Comparison of ENCODE assay signal across 19 mouse cellular contexts in genomic region chr5:6016695-6017094, GRCm38 (mm10).
DNase-seq lines count a peak whose midpoint lies in the region; ATAC-seq and TF ChIP-seq lines count a peak whose summit lies in the region.
"Had no signal": no experiment of that assay in that cellular context is flagged by ENCODE, and none has a peak within 500 bp of the region (broad histone marks: within the 10 kb centered on the region; RNA-seq: fewer than 3 reads in every experiment).

No protein-coding gene starts in this region.

- H3K36me3 ChIP-seq in forebrain, embryonic 12.5 days (replicated peaks), result no peaks in the 10 kb centered on the region
- no peaks in the 10 kb centered on the region for H3K36me3 ChIP-seq in forebrain, embryonic 13.5 days (ENCODE audit: poor library complexity, severe bottlenecking)
- no peaks in the 10 kb centered on the region for H3K36me3 ChIP-seq in hindbrain, embryonic 11.5 days (ENCODE audit: control insufficient read depth, insufficient read depth, low read length)
- no peaks in the 10 kb centered on the region for H3K36me3 ChIP-seq in hindbrain, postnatal 0 days (ENCODE audit: insufficient read depth, low read length)
- H3K36me3 ChIP-seq: embryonic facial prominence, embryonic 13.5 days; heart, embryonic 12.5 days; hindbrain, embryonic 12.5 days; intestine, embryonic 15.5 days had no signal

- H3K4me1 ChIP-seq in forebrain, embryonic 12.5 days, result no peaks in the 10 kb centered on the region
- H3K4me1 ChIP-seq in forebrain, embryonic 13.5 days, result 0 out of 2 replicates have a peak, but pooled peaks cover 3% of the 10 kb centered on the region
- H3K4me1 ChIP-seq in hindbrain, embryonic 11.5 days (replicated peaks; ENCODE audit: control insufficient read depth, insufficient read depth, low read length), result no peaks in the 10 kb centered on the region
- H3K4me1 ChIP-seq in hindbrain, postnatal 0 days (ENCODE audit: insufficient read depth, low read length), result no peaks in the 10 kb centered on the region
- H3K4me1 ChIP-seq: embryonic facial prominence, embryonic 13.5 days; heart, embryonic 12.5 days; hindbrain, embryonic 12.5 days; intestine, embryonic 15.5 days had no signal

- H3K27ac ChIP-seq in forebrain, embryonic 12.5 days, result no peak overlapping the region
- H3K27ac ChIP-seq in forebrain, embryonic 13.5 days, result no peak overlapping the region
- H3K27ac ChIP-seq in hindbrain, embryonic 11.5 days (ENCODE audit: low read depth, low read length), result no peak overlapping the region
- no peak overlapping the region for H3K27ac ChIP-seq in hindbrain, postnatal 0 days
- H3K27ac ChIP-seq: embryonic facial prominence, embryonic 13.5 days; hindbrain, embryonic 12.5 days; intestine, embryonic 15.5 days had no signal

- no peak overlapping the region for H3K4me3 ChIP-seq in forebrain, embryonic 12.5 days (replicated peaks)
- H3K4me3 ChIP-seq in forebrain, embryonic 13.5 days, result no peak overlapping the region
- H3K4me3 ChIP-seq in hindbrain, embryonic 11.5 days (ENCODE audit: low read depth, low read length), result no peak overlapping the region
- no peak overlapping the region for H3K4me3 ChIP-seq in hindbrain, postnatal 0 days (ENCODE audit: low read length)
- H3K4me3 ChIP-seq: embryonic facial prominence, embryonic 13.5 days; heart, embryonic 12.5 days; hindbrain, embryonic 12.5 days; intestine, embryonic 15.5 days had no signal

- ATAC-seq in forebrain, embryonic 12.5 days (ENCODE audit: low FRiP score), result 0 out of 2 replicates have a peak, but pooled peaks have one; percentile 33
- no peak for ATAC-seq in forebrain, embryonic 13.5 days
- ATAC-seq in hindbrain, embryonic 11.5 days (ENCODE audit: low FRiP score), result peak; percentile 69; the same call in 1 of the 2 replicates
- no peak for ATAC-seq in hindbrain, postnatal 0 days
- ATAC-seq: intestine, embryonic 15.5 days had no signal

- no peak for TF ChIP-seq CTCF in hindbrain, postnatal 0 days (IDR thresholded peaks at IDR 0.05; ENCODE audit: low read depth)

- H3K27me3 ChIP-seq in forebrain, embryonic 12.5 days, result no peaks in the 10 kb centered on the region
- no peaks in the 10 kb centered on the region for H3K27me3 ChIP-seq in forebrain, embryonic 13.5 days
- no peaks in the 10 kb centered on the region for H3K27me3 ChIP-seq in hindbrain, embryonic 11.5 days (ENCODE audit: control insufficient read depth, insufficient read depth, low read length)
- no peaks in the 10 kb centered on the region for H3K27me3 ChIP-seq in hindbrain, postnatal 0 days (ENCODE audit: insufficient read depth, low read length)
- H3K27me3 ChIP-seq: CH12.LX; embryonic facial prominence, embryonic 13.5 days; heart, embryonic 12.5 days; hindbrain, embryonic 12.5 days; intestine, embryonic 15.5 days had no signal

- no peaks in the 10 kb centered on the region for H3K9me3 ChIP-seq in forebrain, embryonic 12.5 days
- no peaks in the 10 kb centered on the region for H3K9me3 ChIP-seq in forebrain, embryonic 13.5 days (replicated peaks)
- H3K9me3 ChIP-seq in hindbrain, embryonic 11.5 days (ENCODE audit: control insufficient read depth, low read length), result no peaks in the 10 kb centered on the region
- H3K9me3 ChIP-seq in hindbrain, postnatal 0 days (ENCODE audit: low read length), result no peaks in the 10 kb centered on the region
- H3K9me3 ChIP-seq: embryonic facial prominence, embryonic 13.5 days; heart, embryonic 12.5 days; hindbrain, embryonic 12.5 days; intestine, embryonic 15.5 days had no signal

- DNase-seq in hindbrain, embryonic 11.5 days (ENCODE audit: low spot score), result peak; percentile 7
- no peak for DNase-seq in hindbrain, postnatal 0 days (ENCODE audit: low spot score)
- DNase-seq in ZHBTc4 (ENCODE audit: low read depth, low spot score), result peak; percentile 22
- DNase-seq in retina, embryonic 14.5 days (ENCODE audit: low spot score), result peak; percentile 31
- DNase-seq in lung, adult 18-20 months, result no peak
- no peak for DNase-seq in layer of hippocampus, adult 11-12 months (ENCODE audit: low spot score)
- DNase-seq: adrenal gland, postnatal 10 days; cerebellum, adult 18-20 months; cerebellum, adult 9-11 months; cerebellum, postnatal 36 days; gastrocnemius, postnatal 25 days; kidney, adult 18-20 months had no signal

- 15% methylated on average over 1 of the region's 1 CpGs for WGBS in forebrain, embryonic 12.5 days
- 15% methylated on average over 1 of the region's 1 CpGs for WGBS in forebrain, embryonic 13.5 days
- WGBS in hindbrain, embryonic 11.5 days, result 31% methylated on average over 1 of the region's 1 CpGs
- WGBS in hindbrain, postnatal 0 days, result 18% methylated on average over 1 of the region's 1 CpGs

- no peak overlapping the region for H3K4me2 ChIP-seq in forebrain, embryonic 12.5 days
- no peak overlapping the region for H3K4me2 ChIP-seq in forebrain, embryonic 13.5 days
- H3K4me2 ChIP-seq in hindbrain, embryonic 11.5 days (replicated peaks; ENCODE audit: low read depth, low read length), result no peak overlapping the region
- H3K4me2 ChIP-seq in hindbrain, postnatal 0 days (ENCODE audit: low read depth, low read length), result no peak overlapping the region
- H3K4me2 ChIP-seq: embryonic facial prominence, embryonic 13.5 days; heart, embryonic 12.5 days; hindbrain, embryonic 12.5 days; intestine, embryonic 15.5 days had no signal

- no peak overlapping the region for H3K9ac ChIP-seq in forebrain, embryonic 12.5 days
- no peak overlapping the region for H3K9ac ChIP-seq in forebrain, embryonic 13.5 days
- no peak overlapping the region for H3K9ac ChIP-seq in hindbrain, embryonic 11.5 days (ENCODE audit: low read depth, low read length)
- H3K9ac ChIP-seq in hindbrain, postnatal 0 days (replicated peaks; ENCODE audit: low read length), result no peak overlapping the region
- H3K9ac ChIP-seq: embryonic facial prominence, embryonic 13.5 days; heart, embryonic 12.5 days; hindbrain, embryonic 12.5 days; intestine, embryonic 15.5 days had no signal

Comparison
In these comparisons a context has a peak if more than half of its experiments do, and no peak if none do; other contexts are left out.
1. ATAC-seq: peak in forebrain, embryonic 12.5 days (single experiment) and hindbrain, embryonic 11.5 days (single experiment); none in forebrain, embryonic 13.5 days (single experiment) and hindbrain, postnatal 0 days (single experiment).
2. DNase-seq: peak in hindbrain, embryonic 11.5 days (single experiment), ZHBTc4 (single experiment) and retina, embryonic 14.5 days (single experiment); none in hindbrain, postnatal 0 days (single experiment), lung, adult 18-20 months (0 of 2) and layer of hippocampus, adult 11-12 months (single experiment).